Mouse (Mus musculus): ENCODE results near the gene Krt36. TPM values are rescaled to one million over a fixed set of nuclear protein-coding genes. Genes with fewer than 3 reads are reported as not detected.

Krt36 gene
- polyA plus RNA-seq, 1 experiment from 2014 or later, result 1.2 TPM

DNA sequence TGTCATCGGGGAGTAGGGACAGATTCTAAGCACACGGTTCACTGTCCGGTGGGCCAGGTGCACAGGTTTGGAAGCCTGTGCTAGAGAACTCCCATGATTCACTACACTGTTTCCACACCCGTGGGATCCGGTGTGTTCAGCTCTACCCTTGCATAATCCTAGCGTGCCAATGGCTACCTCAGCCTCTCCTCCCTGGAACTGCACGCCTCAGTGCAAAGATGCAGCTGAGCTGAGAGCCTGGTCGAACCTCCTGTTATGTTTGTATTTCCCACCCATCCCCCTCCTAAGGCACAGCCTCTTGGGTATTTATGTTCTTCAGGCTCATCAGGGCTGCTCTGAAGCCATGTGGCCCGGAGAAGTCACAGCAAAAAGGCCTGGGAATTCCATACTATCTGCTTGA lies 7.6 kb downstream of the Krt36 start:
- Histone ChIP-seq H3K9ac (ENCODE audit: low read depth, low read length) (no peak overlapping the region), H3K27ac (no peak overlapping the region), H3K36me3 (ENCODE audit: insufficient read depth, low read length) (no peaks in the 10 kb centered on the region), H3K4me2 (ENCODE audit: low read length) (no peak overlapping the region), H3K4me1 (replicated peaks; ENCODE audit: insufficient read depth, low read length) (0 out of 2 replicates have a peak, but pooled peaks cover 4% of the 10 kb centered on the region), H3K27me3 (ENCODE audit: insufficient read depth, low read length) (no peaks in the 10 kb centered on the region), H3K4me3 (replicated peaks; ENCODE audit: low read depth, low read length) (no peak overlapping the region), H3K9me3 (replicated peaks; ENCODE audit: low read length) (no peaks in the 10 kb centered on the region)
- ATAC-seq (replicated peaks; ENCODE audit: low FRiP score, low read depth) (peak; percentile 81), DNase-seq (ENCODE audit: low spot score) (peak; percentile 66)
- 29% methylated on average over 9 of the region's 9 CpGs for WGBS
- TF ChIP-seq CTCF (IDR thresholded peaks at IDR 0.05; ENCODE audit: low read depth), result no peak

DNA sequence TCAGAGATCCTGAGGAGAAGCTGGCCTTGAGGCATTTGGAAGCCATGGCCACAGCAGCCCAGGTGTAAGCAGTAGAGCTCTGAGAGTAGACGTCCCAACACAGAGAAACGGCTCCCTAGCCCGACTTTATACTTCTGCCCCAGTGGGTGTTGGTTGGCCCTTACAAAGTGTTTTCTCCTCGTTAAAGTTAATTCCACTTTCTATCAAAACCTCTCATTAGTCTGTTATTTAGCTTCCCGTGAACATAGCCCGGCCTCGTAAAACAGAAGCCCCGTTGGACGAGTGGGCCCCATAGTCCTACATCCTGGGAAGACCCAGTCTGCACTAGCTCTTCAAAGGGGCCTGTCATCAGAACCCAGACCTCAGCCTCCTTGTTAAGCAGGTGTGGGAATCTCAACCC lies 9.3 kb downstream of the Krt36 start, which contains the start of gene Krt35:
Gene Krt35 (minus strand): TSS at position 101 of the 400 bp plus-strand sequence.
- Histone ChIP-seq H3K36me3 (ENCODE audit: insufficient read depth, low read length) (no peaks in the 10 kb centered on the region), H3K27me3 (ENCODE audit: insufficient read depth, low read length) (no peaks in the 10 kb centered on the region), H3K4me1 (replicated peaks; ENCODE audit: insufficient read depth, low read length) (0 out of 2 replicates have a peak, but pooled peaks cover 4% of the 10 kb centered on the region), H3K27ac (no peak within 1 kb of the TSS), H3K9ac (ENCODE audit: low read depth, low read length) (no peak within 1 kb of the TSS), H3K4me2 (ENCODE audit: low read length) (no peak within 1 kb of the TSS), H3K4me3 (replicated peaks; ENCODE audit: low read depth, low read length) (no peak within 1 kb of the TSS), H3K9me3 (replicated peaks; ENCODE audit: low read length) (no peaks in the 10 kb centered on the region)
- DNase-seq (ENCODE audit: low spot score) (no peak), ATAC-seq (replicated peaks; ENCODE audit: low FRiP score, low read depth) (no peak)
- no peak for TF ChIP-seq CTCF (IDR thresholded peaks at IDR 0.05; ENCODE audit: low read depth)
- WGBS, result 59% methylated on average over 9 of the region's 9 CpGs

DNA sequence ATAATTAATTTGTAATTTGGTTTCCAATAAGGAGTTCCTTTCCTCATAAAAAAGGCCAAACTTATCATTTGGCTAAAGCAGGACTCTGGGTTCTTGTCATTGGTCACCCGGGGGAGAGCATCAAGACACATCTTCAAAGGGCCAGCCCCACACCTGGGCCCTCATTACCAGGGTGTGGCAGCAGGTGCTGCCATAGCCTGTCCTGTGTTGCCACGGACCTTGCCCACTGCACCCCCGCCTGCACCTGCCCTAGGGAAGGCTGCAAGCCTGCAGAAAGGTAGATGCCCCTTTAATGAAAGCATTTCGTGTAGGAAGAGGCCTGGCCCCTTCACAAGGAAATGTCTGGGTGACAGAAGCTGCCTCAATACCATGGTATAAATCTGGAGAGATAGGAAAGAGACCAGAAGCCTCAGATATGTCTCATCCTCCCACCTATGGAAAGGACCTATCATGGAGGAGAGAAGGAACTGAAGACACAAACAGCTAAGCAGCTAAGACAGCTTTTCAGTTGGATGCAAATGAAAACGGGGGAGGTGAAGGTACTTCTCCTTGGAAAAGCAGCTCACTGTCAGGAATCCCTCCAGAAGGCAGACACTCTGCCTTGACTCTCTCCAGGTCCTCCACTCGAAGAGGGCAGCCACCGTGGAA lies 16.9 kb downstream of the Krt36 start:
- H3K4me3 ChIP-seq (replicated peaks; ENCODE audit: low read depth, low read length), result no peak overlapping the region
- WGBS, result 55% methylated on average over 7 of the region's 7 CpGs
- ATAC-seq (replicated peaks; ENCODE audit: low FRiP score, low read depth), result no peak

DNA sequence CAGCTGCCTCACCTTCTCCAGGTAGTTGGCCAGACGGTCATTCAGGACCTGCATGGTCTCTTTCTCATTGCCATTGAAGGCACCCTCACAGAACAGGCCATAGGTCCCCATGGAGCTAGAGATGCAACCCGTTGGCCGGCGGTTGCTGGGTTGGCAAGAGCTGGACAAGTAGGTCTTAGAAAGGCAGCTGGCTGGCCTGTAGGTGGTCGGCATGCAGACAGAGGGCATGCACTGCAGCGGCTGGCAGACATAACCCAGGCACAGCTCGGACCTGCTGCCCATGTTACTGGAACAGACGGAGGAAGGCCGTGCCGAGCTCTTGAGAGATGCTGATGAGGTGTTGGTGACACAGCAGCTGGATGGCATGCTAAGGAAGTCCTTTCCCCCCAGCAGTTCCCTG lies 17.6 kb downstream of the Krt36 start, which contains the start of gene Krt32:
Gene Krt32 (minus strand): TSS at position 366 of the 400 bp plus-strand sequence.
- ATAC-seq (replicated peaks; ENCODE audit: low FRiP score, low read depth), result no peak
- Histone ChIP-seq H3K4me2 (ENCODE audit: low read length) (no peak within 1 kb of the TSS), H3K9me3 (replicated peaks; ENCODE audit: low read length) (no peaks in the 10 kb centered on the region), H3K4me1 (replicated peaks; ENCODE audit: insufficient read depth, low read length) (no peaks in the 10 kb centered on the region), H3K36me3 (ENCODE audit: insufficient read depth, low read length) (no peaks in the 10 kb centered on the region), H3K27ac (no peak within 1 kb of the TSS), H3K27me3 (ENCODE audit: insufficient read depth, low read length) (no peaks in the 10 kb centered on the region), H3K4me3 (replicated peaks; ENCODE audit: low read depth, low read length) (no peak within 1 kb of the TSS), H3K9ac (ENCODE audit: low read depth, low read length) (no peak within 1 kb of the TSS)
- 94% methylated on average over 10 of the region's 10 CpGs for WGBS
- no peak for TF ChIP-seq CTCF (IDR thresholded peaks at IDR 0.05; ENCODE audit: low read depth)
- DNase-seq (ENCODE audit: low spot score), result no peak

More for the DNA sequence above, 16.9 kb downstream of the Krt36 start:
- no peaks in the 10 kb centered on the region for H3K4me1 ChIP-seq (replicated peaks; ENCODE audit: insufficient read depth, low read length)
- H3K27me3 ChIP-seq (ENCODE audit: insufficient read depth, low read length), result no peaks in the 10 kb centered on the region
- no peak overlapping the region for H3K4me2 ChIP-seq (ENCODE audit: low read length)
- H3K36me3 ChIP-seq (ENCODE audit: insufficient read depth, low read length), result no peaks in the 10 kb centered on the region
- H3K27ac ChIP-seq, result no peak overlapping the region
- H3K9me3 ChIP-seq (replicated peaks; ENCODE audit: low read length), result no peaks in the 10 kb centered on the region
- H3K9ac ChIP-seq (ENCODE audit: low read depth, low read length), result no peak overlapping the region
- TF ChIP-seq CTCF (IDR thresholded peaks at IDR 0.05; ENCODE audit: low read depth), result no peak
- DNase-seq (ENCODE audit: low spot score), result no peak

DNA sequence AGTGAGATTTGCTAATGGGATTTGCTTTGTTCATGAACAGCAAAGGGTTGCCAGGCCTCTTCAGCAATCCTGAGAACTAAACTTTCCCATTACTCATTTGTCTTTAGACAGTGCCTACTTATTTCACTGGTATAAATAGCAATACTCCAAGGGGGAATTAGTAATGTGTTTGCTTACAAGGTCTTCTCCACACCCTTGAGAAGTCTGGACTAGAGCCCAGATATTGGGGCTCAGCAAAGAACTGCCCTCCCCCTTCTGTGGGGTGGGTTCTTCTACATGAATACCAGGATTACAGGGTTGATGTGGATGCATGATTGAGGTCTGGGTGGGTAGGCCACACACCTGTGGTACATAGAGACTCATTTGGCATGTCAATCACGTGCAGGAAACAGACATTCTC lies 31.6 kb downstream of the Krt36 start:
- Histone ChIP-seq H3K4me1 (replicated peaks; ENCODE audit: insufficient read depth, low read length) (no peaks in the 10 kb centered on the region), H3K27ac (no peak overlapping the region), H3K4me3 (replicated peaks; ENCODE audit: low read depth, low read length) (no peak overlapping the region), H3K27me3 (ENCODE audit: insufficient read depth, low read length) (no peaks in the 10 kb centered on the region), H3K9me3 (replicated peaks; ENCODE audit: low read length) (no peaks in the 10 kb centered on the region), H3K9ac (ENCODE audit: low read depth, low read length) (no peak overlapping the region), H3K4me2 (ENCODE audit: low read length) (no peak overlapping the region), H3K36me3 (ENCODE audit: insufficient read depth, low read length) (no peaks in the 10 kb centered on the region)
- DNase-seq (ENCODE audit: low spot score), result no peak
- 75% methylated on average over 1 of the region's 1 CpGs for WGBS
- no peak for ATAC-seq (replicated peaks; ENCODE audit: low FRiP score, low read depth)
- TF ChIP-seq CTCF (IDR thresholded peaks at IDR 0.05; ENCODE audit: low read depth), result no peak

DNA sequence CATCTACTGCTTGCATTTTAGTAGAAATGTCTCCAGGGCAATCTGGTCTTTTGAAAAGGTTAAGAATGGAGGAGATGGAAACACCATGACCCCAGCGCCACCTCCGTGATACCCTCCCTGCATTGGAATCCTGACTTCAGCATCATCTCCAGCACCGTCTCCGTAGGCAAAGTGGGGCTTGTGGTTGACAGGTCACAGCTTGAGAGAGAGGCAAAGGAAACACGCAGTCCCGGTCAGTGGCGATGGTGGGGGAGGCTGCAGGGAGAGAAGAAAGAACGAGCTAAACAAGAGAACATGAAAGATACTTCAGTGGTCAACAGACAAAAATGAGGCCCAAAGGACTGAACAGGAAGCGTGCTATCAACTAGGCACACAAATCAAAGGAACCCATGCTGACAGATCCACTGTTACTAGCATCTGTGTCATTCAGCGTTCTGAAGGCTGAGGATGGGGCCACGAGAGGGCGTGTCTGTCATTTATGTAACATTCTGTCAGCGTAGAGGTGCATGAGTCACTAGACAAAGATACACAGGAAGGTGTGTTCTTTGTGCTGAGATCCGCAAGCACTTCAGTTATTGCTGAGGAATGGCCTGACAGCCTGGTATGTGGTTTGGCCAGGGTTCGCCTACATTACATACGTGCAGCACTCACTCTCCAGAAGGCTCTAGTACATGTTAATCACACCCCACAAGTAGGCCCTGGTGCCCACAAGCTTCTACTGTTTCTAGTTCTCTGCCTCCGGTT lies 38.0 kb downstream of the Krt36 start:
- H3K27ac ChIP-seq, result no peak overlapping the region
- peak; percentile 13 for DNase-seq (ENCODE audit: low spot score)
- H3K27me3 ChIP-seq (ENCODE audit: insufficient read depth, low read length), result no peaks in the 10 kb centered on the region
- no peaks in the 10 kb centered on the region for H3K4me1 ChIP-seq (replicated peaks; ENCODE audit: insufficient read depth, low read length)
- no peak overlapping the region for H3K9ac ChIP-seq (ENCODE audit: low read depth, low read length)
- H3K4me2 ChIP-seq (ENCODE audit: low read length), result no peak overlapping the region
- no peak for ATAC-seq (replicated peaks; ENCODE audit: low FRiP score, low read depth)
- TF ChIP-seq CTCF (IDR thresholded peaks at IDR 0.05; ENCODE audit: low read depth), result no peak
- no peaks in the 10 kb centered on the region for H3K36me3 ChIP-seq (ENCODE audit: insufficient read depth, low read length)
- H3K4me3 ChIP-seq (replicated peaks; ENCODE audit: low read depth, low read length), result no peak overlapping the region
- 60% methylated on average over 17 of the region's 17 CpGs for WGBS
- no peaks in the 10 kb centered on the region for H3K9me3 ChIP-seq (replicated peaks; ENCODE audit: low read length)

All from kidney, postnatal 0 days (tissue).